Mouse (Mus musculus) bone marrow, adult 2 months (tissue): ENCODE measurements around the gene Stat3. TPM values are rescaled to one million over a fixed set of nuclear protein-coding genes. Genes with fewer than 3 reads are reported as not detected.

Source experiments
- H3K27ac ChIP-seq: fragments of 200-500 bp; 2 replicates; pipeline ENCODE4 v1.5.1; 2012; ENCODE audit warnings: low read depth, mild to moderate bottlenecking, control low read depth, inconsistent platforms, low read length; ENCODE audit not compliant: control insufficient read depth, poor library complexity, insufficient read depth
- H3K4me1 ChIP-seq: fragments of 200-500 bp; 2 replicates; pipeline ENCODE4 v1.6.1; 2011; ENCODE audit warnings: low read length; ENCODE audit not compliant: control insufficient read depth, insufficient read depth
- H3K4me3 ChIP-seq: fragments of 200-500 bp; replicated peaks from 2 replicates; pipeline ENCODE3; 2011; ENCODE audit warnings: mild to moderate bottlenecking, low read depth, low read length, control low read depth; ENCODE audit not compliant: control insufficient read depth
- CTCF ChIP-seq: fragments of 200-500 bp; IDR thresholded peaks from 2 replicates; pipeline ENCODE4 v1.5.1; 2011; ENCODE audit warnings: low read length, control low read depth; ENCODE audit not compliant: control insufficient read depth, insufficient read depth
- POLR2A ChIP-seq: fragments of 200-500 bp; IDR thresholded peaks from 2 replicates; pipeline ENCODE4 v1.6.1; 2011; ENCODE audit warnings: low read depth, mild to moderate bottlenecking, control low read depth, low read length, borderline replicate concordance; ENCODE audit not compliant: control insufficient read depth
- WGBS: fragments of 180-500 bp; shearing (Covaris S2); methylation state at CpG from one replicate; pipeline ENCODE4 v1.1.7; 2018; 5-methylcytosine and 5-hydroxymethylcytosine counted together
- polyA plus RNA-seq: library from polyadenylated mRNA; stranded (reverse); fragments of >200 nt; gene quantifications from 2 replicates; pipeline ENCODE4 v1.2.4, GENCODE M21; 2011; ENCODE audit warnings: low replicate concordance; ENCODE audit not compliant: missing spikeins, insufficient read depth, insufficient read length

Stat3 gene
- polyA plus RNA-seq, 1 experiment = 60.0 TPM

DNA sequence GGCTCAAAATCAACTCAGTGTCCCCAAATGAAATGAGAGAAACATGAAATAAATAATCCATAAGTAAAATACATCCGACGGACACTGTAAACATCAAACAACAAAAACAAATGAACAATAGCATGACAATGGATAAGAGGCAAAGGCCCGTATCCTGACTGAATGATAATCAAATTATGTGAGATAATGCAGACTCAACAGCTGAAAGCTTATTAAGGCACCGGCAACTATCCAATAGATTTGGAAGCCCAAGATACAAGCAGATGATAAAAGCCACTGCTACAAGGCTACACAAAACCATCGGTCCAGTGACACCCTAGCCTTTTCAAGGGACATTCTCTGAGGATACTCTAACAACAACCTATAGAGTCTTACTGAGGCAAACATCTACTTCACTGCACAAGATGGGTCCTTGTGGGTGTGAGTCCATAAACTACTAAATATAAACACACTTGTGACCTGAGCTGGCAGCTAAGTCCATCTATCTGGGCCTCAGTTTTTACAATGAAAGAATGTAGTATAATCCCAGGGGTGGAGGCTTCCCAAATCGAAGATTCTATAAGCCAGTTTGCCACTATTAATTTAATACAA lies 90.5 kb downstream of the Stat3 start:
- no peak overlapping the region for H3K27ac ChIP-seq
- TF ChIP-seq POLR2A (no peak), CTCF (no peak)
- H3K4me1 ChIP-seq = no peaks in the 10 kb centered on the region; the same call in 1 of the 2 replicates

GRCm38 (mm10) chr11:100848080-100848479 lies 91.3 kb downstream of the Stat3 start:
- WGBS = 10% methylated on average over 4 of the region's 4 CpGs
- H3K4me3 ChIP-seq = no peak overlapping the region
- no peaks in the 10 kb centered on the region; the same call in 1 of the 2 replicates for H3K4me1 ChIP-seq
- no peak for TF ChIP-seq POLR2A
- TF ChIP-seq CTCF = no peak
- H3K27ac ChIP-seq = no peak overlapping the region

More for the DNA sequence above, 90.5 kb downstream of the Stat3 start:
- H3K4me3 ChIP-seq = peak overlapping the region; percentile 92
- WGBS = 41% methylated on average over 6 of the region's 6 CpGs

GRCm38 (mm10) chr11:100847572-100847971 lies 91.8 kb downstream of the Stat3 start:
- no peaks in the 10 kb centered on the region; the same call in 1 of the 2 replicates for H3K4me1 ChIP-seq
- no peak overlapping the region for H3K4me3 ChIP-seq
- TF ChIP-seq POLR2A (no peak), CTCF (no peak)
- WGBS = 61% methylated on average over 4 of the region's 4 CpGs
- H3K27ac ChIP-seq = no peak overlapping the region

- Histone ChIP-seq H3K4me3 (no peak overlapping the region), H3K4me1 (peaks cover 1% of the 10 kb centered on the region; the same call in 1 of the 2 replicates), H3K27ac (no peak overlapping the region)
- no peak for TF ChIP-seq CTCF
- TF ChIP-seq POLR2A = no peak
- 52% methylated on average over 6 of the region's 6 CpGs for WGBS
Measured at GRCm38 (mm10) chr11:100845793-100846192, 93.5 kb downstream of the Stat3 start.

DNA sequence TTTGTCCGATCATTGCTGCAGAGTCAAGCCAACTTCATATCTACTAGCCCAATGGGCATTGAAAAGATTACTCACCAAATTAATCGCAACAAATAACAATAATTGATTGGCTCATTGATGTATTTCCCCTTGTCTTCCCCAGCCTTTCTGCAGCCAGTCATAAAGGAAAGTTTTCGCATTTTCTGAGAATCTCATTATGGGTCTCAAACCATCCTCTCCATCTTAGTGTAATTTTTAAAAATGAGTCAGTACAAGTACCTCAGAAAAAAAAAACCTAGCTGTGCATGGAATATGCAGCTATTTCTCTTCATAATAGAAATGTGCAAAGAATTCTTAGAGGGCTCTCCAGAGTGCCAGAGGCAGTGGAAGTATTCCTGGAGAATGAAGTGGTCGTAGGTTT lies 95.2 kb downstream of the Stat3 start:
- peaks cover 1% of the 10 kb centered on the region; the same call in 1 of the 2 replicates for H3K4me1 ChIP-seq
- TF ChIP-seq CTCF (no peak), POLR2A (no peak)
- H3K27ac ChIP-seq = no peak overlapping the region
- H3K4me3 ChIP-seq = no peak overlapping the region
- WGBS = 83% methylated on average over 4 of the region's 4 CpGs

DNA sequence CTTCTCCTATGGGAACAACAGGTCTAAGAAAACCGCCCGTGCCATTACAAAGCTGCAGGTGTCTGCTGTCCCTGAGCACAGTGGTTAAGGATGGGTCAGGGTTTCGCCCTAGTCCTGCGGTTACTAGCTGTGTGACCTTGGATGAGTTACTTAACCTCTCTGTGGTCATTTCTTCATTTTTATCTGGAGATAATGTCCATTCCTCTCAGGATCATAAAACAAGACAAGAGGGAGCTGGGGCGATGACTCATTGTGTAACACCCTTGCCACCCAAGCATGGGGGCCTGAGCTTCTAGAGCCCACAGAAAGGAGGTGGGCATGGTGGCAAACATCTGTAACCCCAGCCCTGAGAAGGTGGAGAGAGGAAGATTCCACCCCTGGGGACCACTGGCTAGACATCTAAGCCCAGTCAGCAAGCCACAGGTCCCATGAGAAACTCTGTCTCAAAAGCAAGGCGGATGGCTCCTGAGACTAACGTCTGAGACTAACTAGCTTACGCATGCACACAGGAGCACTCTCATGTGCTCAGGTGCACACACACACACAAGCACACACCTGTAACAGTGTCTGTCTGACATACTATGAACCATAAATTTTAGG lies 96.2 kb downstream of the Stat3 start:
- H3K4me3 ChIP-seq = no peak overlapping the region
- no peak overlapping the region for H3K27ac ChIP-seq
- 71% methylated on average over 8 of the region's 8 CpGs for WGBS
- peaks cover 1% of the 10 kb centered on the region; the same call in 1 of the 2 replicates for H3K4me1 ChIP-seq
- no peak for TF ChIP-seq POLR2A
- TF ChIP-seq CTCF = no peak

DNA sequence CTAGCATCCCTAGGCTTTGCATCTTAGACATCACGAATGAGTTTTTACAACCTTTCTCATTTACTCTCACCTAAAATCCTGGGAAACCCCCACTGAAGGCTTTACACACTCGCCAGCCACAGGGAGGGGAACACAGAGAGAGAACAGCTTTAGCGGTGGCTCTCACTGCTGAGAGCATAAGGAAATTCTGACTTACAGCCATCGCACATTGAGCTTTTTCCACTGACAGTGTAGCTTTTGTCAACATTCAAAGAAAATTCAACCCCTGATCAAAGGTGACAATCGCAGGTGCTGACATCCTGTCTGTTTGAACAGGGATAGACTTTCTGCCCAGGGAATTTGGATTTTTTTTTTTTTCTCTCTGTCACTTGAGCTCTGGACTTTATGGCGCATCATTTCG lies 97.3 kb downstream of the Stat3 start:
- 87% methylated on average over 7 of the region's 7 CpGs for WGBS
- no peak for TF ChIP-seq CTCF
- TF ChIP-seq POLR2A = no peak
- Histone ChIP-seq H3K27ac (no peak overlapping the region), H3K4me1 (peaks cover 1% of the 10 kb centered on the region; the same call in 1 of the 2 replicates), H3K4me3 (no peak overlapping the region)

- Histone ChIP-seq H3K27ac (no peak overlapping the region; the same call in 1 of the 2 replicates), H3K4me1 (peaks cover 1% of the 10 kb centered on the region; the same call in 1 of the 2 replicates), H3K4me3 (no peak overlapping the region)
- TF ChIP-seq CTCF (no peak), POLR2A (no peak)
- 5% methylated on average over 12 of the region's 12 CpGs for WGBS
Measured at GRCm38 (mm10) chr11:100840866-100841265, 98.5 kb downstream of the Stat3 start.
